Mouse (Mus musculus) lung, adult 18-20 months (tissue): ENCODE measurements around the gene Apol10a.
"Not testable (repeated sequence)": the region's sequence is repeated elsewhere in the genome, so short reads cannot be mapped to it uniquely, and the experiment has no call there.

Experiments used
- DNase-seq, 2 experiments: peaks; one replicate each; pipeline ENCODE4 v3.0.0; 2022; ENCODE audit warnings: mixed read lengths in 2 of 2

Apol10a gene

DNA sequence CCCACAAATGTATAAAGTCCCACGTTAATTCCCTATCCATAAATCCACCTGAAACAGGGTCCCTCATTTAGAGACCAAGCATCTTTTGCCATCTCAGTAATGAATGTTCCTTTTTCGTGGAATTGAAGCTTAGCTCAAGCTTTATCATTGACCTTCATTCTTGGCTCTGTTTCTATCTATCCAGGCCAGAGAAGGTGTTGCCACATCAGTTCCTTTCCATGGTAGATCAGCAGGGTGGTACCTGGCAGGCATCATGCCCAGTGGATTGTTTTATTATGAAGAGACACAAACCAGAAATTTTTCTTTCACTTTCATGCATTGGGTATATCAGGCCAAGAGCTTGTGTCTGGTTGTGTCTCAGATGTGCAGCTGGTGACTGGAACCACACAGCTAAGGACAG lies at the start of gene Apol10a:
TSS of gene Apol10a (plus strand) at position 355 of the 400 bp plus-strand sequence.
- DNase-seq, result not testable (repeated sequence)

DNA sequence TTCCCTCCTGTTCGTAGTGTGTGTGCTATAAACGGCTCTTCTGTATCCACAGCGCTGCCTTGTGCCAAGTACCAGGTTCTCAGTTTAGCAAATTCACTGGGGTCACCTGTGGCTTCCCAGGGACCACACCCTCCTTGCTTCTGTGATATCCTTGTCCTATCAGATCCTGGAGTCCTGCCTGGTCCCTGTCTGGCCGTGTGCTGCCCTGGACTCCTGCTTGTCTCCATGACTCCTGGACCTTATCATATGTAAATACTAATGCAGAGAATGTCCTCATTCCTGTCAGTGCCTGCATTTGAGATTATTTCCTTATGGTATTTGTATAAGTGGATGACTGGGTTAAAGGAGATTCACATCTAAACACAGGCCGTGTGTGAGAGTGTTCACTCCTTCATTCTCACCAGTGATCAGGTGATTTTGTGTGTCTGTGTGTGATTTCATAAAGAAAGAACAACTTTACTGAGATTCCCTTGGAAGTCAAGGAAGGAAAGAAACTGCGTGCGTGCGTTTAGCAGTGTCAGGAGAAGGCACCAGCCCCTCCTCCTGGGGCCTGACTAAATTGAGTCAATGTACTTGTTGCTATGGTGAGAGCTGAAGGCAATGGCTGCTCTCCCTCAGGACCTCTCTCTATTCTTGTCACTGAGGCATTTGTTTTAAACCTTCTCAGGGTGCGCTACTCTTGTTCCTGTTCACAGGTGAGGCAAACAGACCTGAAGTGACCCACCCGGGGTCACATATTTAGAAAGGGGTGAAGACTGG lies 48.0 kb upstream of the Apol10a start:
- DNase-seq, result not testable (repeated sequence)

DNA sequence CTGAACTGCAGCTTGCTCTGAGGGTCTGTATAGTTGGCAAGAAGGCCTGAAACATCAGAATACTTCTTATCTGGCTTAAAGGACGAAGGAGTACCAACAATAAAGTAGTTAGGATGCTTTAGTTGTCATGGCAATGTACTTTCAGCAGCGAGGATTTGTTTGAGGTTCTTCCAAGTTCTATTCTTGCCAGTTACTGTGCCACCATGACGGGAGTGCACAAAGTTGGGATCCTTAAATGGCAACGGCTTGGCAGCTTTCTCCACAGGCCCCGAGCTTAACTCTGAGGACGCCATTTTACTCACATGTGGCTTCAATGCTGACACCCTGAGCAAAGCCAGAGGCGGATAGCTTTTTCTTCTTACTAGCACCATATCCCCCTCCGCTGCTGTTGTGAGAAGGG lies 32.1 kb upstream of the Apol10a start:
- not testable (repeated sequence) for DNase-seq

DNA sequence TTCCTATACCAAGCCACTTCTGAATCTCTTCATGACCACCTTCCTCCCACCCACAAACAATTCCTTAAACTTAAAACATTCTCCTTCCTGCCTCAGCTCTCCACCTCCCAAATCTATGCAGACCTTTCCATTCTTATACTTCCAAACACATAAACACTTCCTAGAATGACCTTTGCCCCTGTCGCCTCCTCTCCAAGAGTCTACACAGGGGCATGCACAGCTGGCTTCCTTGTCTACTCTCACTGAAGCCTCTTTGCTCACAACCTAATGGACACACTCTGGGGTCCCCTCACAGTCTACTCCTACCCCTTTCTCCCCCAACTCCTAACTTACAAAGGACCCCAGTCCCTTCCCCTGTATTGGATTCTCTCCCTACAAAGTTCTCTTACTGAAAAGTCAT lies 31.2 kb upstream of the Apol10a start:
- not testable (repeated sequence) for DNase-seq

DNA sequence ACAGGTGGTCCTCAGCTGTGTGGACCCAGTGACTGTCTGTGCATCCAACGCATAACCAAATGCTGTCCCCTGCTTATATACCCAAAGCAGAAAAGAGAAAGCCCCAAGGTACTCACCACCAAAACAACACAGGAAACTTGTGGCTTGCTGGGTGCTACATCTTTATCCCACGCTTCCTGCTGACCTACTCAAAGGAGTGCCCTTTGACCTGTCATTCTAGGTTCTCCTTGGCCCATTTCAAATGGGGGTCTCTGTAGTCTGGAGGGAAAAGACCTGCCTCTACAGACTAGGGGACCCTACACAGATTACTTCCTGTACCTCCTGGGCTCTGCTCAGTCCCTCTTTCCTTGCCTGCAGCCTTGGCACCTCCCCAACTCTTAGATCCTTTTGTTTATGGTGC lies 29.5 kb upstream of the Apol10a start, which contains the start of gene Apol7b:
TSS of gene Apol7b (minus strand) at position 101 of the 400 bp plus-strand sequence.
- DNase-seq, result not testable (repeated sequence)

DNA sequence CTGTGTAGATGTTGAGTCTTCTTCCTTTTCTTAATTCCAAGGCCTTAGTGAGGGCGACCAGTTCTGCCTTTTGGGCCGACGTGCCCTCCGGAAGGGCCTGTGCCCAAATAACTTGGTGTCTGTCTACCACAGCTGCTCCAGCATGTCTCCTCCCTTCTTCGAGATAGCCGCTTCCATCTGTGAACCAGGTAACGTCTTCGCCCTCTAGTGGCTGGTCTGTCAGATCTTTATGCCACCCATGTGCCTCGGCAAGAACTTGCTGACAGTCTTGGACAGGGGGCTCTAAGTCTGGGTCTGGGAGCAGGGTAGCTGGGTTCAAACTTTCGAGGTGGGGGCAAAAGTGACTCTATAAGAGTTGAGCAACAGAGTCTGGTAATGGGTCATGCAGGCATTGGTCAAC lies 26.9 kb upstream of the Apol10a start:
- DNase-seq, result peak in 1 of 2 experiments; percentile 4

DNA sequence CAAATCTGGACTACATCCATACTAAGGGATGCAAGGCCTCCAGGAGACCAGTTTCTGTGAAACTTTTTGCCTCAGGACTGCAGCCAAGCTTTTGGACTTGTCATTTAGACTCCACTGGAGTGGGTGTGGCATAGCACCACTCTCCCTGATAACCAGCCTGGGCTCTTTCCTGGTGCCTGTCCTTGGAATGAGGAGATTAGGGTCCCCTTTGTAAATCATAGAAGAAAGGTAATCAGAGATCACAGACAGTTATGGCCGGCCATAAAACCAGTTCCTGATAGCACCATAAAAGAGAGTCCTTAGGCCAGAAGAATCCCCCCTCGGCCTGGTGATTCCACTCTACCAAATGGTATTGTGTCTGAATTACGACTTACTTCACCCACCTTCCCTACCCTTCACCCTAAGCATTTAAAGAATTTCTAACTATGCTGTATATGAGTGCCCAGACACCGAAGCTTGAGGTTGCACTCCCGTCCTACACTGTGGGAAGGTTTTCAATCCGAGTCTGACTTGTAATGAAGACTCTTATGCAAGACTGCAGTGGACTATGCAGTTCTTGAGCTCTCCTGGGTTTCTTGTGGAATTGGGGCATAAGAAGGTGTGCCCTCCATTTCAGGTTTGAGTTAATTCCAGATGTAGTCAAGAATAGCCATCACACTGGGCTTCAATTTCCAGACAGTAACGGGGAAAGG lies 2.0 kb upstream of the Apol10a start:
- not testable (repeated sequence) for DNase-seq

DNA sequence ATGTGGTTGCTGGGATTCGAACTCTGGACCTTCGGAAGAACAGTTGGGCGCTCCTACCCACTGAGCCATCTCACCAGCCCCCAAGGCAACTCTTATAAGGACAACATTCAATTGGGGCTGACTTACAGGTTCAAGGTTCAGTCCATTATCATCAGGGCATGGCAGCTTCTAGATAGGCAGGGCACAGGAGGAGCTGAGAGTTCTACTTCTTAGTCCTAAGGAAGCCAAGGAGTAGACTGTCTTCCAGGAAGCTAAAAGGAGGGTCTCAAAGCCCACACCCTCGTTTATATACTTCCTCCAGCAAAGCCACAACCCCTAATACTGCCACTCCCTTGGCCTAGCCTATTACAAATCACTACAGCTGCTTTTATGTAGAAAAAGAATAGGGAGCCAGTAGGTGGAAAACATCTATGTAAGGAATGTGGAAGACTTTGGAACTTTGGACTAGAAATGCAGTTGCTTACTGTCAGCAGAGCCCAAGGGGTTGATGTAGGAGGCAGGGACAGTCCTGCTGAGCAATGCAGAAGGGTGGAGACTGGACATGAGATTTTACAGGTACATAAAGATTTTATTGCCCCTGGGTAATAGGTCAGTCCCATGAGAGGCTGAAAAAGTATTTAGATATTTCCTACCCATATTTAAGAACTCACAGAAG lies 5.4 kb downstream of the Apol10a start:
- DNase-seq, result no peak

DNA sequence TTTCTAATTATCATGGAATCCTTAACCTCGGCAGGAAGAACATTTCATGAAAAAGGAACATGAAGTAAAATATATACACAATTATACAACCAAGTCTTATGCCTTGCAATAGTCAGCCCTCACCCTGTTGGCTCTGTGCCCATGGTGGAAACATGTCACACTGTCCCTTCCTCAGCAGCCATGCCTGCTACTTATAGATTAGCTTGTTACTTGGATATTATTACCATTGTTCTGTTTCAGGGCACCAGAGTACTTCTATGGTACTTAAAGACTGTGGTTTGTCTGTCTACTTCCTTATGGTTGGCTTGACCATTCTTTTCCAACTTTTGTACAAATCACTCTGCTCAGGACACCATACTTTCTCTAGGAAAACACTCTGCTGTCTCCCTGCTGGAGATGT lies 16.3 kb downstream of the Apol10a start:
- not testable (repeated sequence) for DNase-seq

DNA sequence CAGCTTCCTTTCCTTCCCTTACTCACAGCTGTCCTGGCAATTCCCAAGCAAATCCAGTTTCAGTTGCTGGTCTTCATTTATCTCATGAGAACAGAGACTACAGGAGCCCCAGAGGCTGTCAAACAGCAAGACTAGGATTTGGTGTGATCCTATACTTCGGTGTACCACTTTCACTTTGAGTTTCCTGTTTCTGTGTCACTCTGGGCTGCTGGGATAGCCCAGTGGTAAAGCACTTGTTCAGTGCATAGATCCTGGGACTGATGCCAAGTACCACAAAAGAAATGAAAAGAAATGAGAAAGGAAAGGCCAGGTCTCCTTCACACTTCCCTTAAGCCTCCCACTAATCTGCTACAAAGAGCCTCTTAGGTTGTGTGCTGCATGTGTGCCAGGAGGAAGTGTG lies 17.8 kb downstream of the Apol10a start:
- not testable (repeated sequence) for DNase-seq

DNA sequence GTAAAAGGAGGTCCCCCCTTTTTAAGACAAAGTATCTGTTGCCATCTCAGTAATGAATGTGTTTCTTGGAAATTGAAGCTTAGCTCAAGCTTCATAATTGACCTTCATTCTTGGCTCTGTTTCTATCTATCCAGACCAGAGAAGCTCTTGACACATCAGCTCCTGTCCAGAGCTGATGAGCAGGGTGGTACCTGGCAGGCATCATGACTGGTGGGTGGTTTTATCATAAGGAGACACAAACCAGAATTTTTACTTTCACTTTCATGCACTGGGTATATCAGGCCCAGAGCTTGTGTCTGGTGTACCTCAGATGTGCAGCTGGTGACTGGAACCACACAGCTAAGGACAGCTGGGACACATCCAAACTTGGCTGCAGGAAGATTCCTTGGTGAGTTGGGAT lies 31.1 kb downstream of the Apol10a start, which contains the start of gene Apol11a:
TSS of gene Apol11a (plus strand) at position 306 of the 400 bp plus-strand sequence.
- not testable (repeated sequence) for DNase-seq

DNA sequence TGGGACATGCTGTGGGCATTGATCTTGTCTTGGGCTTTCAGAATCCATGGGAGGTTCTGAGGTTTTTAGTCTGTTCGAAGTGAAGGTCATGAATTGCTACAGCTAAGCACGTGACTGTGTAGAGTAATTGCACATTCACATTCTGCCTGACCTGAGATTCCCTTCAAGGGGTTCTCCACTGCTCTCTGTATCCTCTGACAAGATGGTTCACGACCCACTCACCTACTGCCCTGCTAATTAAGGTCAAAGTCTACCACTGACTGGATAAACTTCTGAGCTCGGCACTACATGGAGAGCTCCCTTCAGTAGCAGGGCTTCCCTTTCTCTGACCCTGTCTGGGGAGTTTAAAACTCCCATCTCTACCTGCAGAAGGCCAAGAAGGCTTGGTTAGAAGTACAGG lies 43.7 kb downstream of the Apol10a start:
- not testable (repeated sequence) for DNase-seq

DNA sequence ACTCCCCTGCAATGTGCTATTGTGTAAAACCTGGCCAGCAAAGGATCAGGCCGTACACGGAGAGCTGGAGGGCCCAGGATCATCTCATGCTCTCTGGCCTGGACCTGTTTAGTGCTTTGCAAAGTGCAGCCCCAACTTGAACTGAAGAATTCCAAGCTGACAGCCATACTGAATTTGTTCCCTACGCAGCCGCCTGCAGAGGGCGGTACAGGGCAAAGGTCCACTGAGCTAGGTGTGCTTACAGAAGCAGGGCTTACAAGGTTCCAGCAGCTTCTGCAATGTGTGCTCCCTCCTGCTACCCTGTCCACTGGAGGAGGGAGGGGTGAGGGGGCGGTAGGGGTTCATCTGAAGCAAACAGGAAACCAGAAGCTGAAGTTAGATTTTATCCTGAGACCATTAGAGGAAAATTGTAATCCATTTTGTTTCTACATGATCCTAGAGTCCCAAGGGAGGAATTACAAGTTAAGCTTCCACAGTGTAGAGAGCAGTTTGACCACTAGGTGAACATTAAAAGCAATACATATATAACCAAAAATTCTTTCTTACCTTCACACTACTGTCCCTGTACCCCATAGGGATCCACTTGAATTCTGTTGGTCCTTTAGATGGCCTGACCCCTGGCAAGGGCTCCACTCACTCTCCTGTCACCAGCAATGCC lies 46.5 kb downstream of the Apol10a start:
- DNase-seq, result peak; percentile 34 to 56

DNA sequence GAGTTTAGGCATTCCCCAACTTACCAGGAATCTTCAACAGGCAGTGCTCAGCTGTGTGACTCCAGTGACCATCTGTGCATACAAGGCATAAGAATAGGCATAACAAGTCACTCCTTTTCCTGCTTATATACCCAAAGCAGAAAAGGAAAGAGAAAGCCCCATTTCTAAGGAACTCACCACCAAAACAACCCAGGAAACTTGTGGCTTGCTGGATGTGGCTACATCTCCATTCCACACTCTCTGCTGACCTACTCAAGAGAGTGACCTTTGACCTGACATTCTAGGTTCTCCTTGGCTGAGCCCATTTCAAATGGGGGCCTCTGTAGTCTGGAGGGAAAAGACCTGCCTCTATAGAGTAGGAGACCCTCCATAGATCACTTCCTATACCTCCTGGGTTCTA lies 56.4 kb downstream of the Apol10a start, which contains the start of gene Apol7c:
TSS of gene Apol7c (minus strand) at position 101 of the 400 bp plus-strand sequence.
- DNase-seq, result no peak

DNA sequence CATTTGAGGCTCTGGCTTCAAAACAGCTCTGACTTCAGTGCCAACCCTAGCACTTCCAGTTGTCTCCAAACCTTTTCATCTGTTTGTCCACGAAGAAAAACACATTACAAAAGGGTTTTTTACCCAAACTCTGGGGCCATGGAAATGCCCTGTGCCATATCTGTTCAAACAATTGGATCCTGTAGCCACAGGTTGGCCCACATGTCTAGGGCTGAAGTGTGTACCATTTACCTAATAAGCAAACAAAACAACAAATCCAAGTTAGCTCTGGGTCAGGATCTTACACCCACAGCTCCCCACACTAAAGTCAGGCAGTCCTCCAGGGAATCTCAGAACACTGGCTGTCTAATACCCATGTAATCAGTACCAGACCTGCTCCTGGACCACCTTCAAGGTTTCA lies 62.4 kb downstream of the Apol10a start:
- not testable (repeated sequence) for DNase-seq
